Mouse (Mus musculus) natural killer cell, adult 2 months (primary cell): ENCODE results near the gene Hist1h1a.

Experiments
- DNase-seq, 2 experiments: peaks; one replicate each; pipeline ENCODE4 v3.0.0; 2022; ENCODE audit warnings: low spot score in 2 of 2

Hist1h1a gene

DNA sequence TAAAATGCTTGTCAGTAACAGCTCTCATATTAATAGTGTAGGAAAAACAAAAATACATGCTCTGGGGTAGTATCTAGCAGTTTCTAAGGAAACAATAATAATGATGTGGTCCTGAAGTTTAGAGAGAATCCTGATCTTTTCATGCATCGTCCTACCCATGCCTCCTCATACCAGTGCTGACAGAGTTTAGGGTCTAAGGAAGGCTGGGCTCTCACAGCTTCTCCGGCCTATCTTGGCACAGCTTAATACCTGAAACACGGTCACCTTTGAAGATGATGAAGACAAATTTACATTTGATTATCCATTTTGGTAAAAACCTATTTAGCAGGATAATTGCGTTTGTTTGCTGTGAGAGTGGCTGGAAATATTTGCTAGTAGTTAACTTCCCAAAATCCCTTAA lies 19.5 kb upstream of the Hist1h1a start:
- no peak for DNase-seq

DNA sequence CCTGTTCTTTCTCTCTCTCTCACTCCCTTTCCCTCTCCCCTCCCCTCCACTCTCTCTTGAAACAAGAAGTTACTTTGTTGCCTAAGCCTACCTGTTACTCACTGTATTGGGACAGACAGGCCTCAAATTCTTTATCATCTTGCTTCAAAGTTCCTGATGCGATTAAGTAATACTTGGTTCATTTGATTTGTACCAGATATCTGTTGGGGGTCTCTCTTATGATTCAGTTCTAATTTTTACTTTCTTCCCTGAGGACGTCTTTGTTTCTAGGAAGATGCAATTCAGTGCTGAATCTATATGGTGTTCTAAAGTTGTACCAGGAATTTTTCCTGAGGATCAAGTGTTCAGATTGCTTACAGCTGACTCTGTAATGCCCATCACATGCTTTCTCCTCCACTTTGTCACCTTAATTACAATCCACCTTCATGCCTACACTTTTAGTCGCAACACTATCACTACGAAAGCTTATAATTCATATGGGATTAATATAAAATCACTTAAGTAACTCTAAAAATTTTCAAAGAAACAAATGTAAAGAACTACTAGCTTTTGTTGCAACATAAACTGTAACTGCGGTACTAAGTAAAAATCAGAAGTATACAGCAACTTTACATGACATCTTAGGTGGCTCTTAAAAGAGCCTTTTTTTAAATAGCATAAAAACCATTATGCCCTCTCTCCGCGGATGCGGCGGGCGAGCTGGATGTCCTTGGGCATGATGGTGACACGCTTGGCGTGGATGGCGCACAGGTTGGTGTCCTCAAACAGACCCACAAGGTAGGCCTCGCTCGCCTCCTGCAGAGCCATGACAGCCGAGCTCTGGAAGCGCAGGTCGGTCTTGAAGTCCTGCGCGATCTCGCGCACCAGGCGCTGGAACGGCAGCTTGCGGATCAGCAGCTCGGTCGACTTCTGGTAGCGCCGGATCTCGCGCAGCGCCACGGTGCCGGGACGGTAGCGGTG lies 18.8 kb upstream of the Hist1h1a start:
- no peak for DNase-seq

DNA sequence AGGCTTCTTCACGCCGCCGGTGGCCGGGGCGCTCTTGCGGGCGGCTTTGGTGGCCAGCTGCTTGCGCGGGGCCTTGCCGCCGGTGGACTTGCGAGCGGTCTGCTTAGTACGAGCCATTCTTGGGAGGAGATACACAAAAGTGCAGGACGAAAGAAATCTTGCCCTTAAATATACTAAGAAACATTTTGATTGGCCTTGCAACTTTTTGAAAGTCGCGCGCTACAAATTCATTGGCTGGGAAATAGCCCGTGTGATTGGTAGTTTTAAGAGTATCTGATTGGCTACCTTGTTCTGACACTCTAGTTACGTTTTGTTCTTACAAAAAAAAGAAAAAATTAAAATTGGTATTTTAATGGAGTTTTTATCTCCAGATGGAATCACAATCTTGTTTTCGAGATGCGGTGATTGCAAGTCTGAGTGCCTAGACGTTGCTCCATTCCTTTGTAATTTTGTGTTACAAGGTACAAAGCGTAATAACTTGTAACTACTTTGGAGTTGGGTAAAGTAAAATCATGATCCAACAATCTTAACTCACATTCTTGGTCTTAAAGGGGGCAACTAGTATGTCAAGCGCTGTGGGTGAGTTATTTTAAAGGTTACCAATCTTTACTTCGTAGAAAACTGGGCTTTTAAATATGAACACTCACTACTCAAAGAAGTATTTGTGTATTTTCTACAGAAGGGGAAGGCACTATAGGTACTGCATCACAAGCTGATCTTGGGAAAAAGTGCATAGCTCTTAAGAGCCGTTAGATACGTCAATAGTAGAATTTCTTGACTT lies 17.9 kb upstream of the Hist1h1a start, which contains the start of gene Hist1h3c:
TSS of gene Hist1h3c (minus strand) at position 222 of the 781 bp plus-strand sequence.
- peak; percentile 79 to 85 for DNase-seq

DNA sequence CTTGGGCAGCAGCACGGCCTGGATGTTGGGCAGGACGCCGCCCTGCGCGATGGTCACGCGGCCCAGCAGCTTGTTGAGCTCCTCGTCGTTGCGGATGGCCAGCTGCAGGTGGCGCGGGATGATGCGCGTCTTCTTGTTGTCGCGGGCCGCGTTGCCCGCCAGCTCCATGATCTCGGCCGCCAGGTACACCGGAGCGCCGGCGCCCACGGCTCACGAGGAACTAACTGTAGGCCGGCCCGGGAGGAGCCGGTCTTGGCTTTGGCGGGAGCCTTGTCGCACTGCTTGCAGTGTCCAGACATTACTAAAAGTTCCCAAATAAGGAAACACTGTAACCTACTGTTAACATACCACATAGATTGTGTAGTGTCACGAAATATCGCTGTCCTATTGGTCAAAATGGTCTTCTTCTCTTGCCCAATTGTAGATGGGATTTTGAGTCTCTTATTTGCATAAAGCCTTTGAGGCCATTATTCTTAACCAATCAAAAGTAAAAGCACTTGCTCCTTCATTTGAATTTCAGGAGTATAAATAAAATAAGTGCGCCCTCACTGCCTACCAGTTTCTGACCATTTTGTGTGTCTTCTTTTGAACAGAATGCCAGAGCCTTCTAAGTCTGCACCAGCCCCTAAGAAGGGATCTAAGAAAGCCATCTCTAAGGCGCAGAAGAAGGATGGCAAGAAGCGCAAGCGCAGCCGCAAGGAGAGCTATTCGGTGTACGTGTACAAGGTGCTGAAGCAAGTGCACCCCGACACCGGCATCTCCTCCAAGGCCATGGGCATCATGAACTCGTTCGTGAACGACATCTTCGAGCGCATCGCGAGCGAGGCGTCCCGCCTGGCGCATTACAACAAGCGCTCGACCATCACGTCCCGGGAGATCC lies 17.0 kb upstream of the Hist1h1a start, which contains the start of gene Hist1h2bb:
TSS of gene Hist1h2bb (plus strand) at position 534 of the 880 bp plus-strand sequence.
- DNase-seq: peak; percentile 75 to 79

DNA sequence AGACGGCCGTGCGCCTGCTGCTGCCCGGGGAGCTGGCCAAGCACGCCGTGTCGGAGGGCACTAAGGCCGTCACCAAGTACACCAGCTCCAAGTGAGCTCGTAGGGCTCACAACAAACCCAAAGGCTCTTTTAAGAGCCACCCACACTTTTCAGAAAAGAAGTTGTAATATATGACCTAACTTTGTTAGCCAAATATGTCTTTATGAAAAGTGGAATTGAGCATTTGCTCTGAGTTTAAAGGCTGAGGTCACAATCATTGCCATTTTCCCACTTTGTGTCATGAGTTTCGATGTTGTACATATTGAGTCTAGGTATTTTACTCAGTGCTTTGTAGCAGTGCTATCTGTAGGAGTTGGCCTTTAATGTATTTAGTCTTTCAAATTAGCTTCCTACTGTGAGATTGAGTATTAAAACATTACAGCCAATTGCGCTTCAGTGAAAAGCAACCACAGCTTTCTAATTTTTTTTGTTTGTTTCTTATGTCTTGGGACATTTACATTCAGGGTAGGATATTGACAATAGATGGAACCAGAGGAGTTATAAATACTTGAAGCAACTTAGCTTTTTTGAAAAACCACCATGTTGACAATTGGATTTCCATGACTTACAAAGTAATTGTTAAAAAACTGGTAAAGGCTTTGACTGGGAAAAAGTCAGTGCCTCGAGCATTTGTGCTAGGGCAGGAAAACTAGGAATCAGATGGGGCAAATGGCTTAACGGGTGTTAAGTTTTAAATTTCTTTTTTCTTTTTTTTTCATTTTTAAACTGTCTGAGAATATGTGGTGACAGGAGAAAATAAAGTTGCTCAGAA lies 16.2 kb upstream of the Hist1h1a start:
- DNase-seq: no peak

DNA sequence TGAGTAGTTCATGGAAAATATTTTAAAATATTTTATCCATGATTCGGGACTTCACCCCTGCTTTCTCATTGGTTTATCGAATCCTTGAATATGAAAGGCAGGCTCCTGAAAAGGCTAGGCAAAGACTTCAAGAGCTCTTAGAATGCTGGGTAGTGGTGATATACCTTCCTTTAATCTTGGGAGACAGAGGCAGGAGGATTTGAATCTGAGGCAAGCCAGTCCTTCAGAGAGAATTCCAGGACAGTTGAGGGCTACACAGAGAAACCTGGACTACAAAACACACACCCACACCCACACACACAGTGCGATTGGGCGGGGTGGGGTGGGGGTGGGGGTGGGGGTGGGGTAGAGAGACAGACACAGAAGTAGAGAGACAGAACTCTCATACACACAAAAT lies 15.6 kb upstream of the Hist1h1a start:
- no peak for DNase-seq

DNA sequence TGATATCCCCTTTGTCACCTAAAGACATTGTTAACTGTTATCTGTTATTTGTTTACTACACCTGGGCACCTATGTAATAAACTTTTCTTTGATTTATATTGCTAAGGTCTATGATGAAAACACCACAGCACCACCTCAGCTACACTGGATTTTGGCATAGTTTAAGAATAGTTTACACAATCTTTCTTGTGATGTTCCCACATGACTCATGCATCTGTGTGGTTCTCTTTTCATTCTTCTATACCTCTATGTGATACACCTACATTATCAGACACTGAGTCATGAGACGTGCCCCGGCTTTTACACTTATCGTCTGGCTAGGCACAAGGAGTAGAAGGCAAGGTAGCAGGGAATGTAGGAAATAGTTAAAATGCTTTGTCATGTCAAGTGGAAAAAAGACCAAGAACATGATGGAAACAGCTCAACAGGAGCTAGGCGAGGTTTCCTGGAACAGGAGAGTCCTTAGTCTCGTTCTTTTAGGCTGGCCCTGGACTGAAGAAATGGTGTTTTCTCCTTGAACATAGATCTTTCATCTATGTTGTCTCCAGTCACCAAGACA lies 13.8 kb upstream of the Hist1h1a start:
- no peak for DNase-seq

DNA sequence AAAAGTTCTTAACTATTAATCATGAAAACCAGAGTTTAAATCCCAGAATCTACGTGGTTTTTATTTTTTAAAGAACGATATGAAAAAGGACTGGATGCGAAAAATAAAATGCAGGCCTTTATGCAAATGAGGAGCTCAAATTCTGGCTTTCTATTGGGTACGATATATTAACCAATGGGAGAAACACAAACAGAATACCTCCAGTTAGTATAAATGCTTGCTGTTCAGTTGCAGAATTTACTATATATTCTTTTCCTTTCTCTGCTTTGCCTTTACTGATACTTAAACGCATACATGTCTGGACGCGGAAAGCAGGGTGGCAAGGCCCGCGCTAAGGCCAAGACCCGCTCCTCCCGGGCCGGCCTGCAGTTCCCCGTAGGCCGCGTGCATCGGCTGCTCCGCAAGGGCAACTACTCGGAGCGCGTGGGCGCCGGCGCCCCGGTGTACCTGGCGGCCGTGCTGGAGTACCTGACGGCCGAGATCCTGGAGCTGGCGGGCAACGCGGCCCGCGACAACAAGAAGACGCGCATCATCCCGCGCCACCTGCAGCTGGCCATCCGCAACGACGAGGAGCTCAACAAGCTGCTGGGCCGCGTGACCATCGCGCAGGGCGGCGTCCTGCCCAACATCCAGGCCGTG lies 12.5 kb upstream of the Hist1h1a start, which contains the start of gene Hist1h2ab:
TSS of gene Hist1h2ab (plus strand) at position 288 of the 639 bp plus-strand sequence.
- DNase-seq: peak; percentile 33 to 47

DNA sequence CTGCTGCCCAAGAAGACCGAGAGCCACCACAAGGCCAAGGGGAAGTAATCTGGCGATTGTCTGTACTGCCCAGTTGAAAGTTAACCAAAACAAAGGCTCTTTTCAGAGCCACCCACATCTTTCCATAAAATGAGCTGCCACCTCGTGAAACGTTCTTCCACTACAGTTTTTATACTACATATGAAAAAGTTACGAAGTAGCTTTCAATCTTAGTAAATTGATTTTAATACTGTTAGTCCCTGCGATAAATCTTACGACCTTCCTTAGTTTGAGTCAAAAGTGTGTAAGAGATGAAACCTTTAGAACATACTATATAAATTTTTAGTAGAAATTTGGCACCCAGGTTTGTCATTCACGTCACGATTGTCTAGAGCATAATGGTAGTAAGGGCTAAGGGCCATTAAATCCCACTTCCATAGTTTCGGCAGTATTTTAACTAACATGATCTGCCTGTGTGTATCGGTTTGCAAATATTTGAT lies 11.9 kb upstream of the Hist1h1a start:
- DNase-seq: no peak

DNA sequence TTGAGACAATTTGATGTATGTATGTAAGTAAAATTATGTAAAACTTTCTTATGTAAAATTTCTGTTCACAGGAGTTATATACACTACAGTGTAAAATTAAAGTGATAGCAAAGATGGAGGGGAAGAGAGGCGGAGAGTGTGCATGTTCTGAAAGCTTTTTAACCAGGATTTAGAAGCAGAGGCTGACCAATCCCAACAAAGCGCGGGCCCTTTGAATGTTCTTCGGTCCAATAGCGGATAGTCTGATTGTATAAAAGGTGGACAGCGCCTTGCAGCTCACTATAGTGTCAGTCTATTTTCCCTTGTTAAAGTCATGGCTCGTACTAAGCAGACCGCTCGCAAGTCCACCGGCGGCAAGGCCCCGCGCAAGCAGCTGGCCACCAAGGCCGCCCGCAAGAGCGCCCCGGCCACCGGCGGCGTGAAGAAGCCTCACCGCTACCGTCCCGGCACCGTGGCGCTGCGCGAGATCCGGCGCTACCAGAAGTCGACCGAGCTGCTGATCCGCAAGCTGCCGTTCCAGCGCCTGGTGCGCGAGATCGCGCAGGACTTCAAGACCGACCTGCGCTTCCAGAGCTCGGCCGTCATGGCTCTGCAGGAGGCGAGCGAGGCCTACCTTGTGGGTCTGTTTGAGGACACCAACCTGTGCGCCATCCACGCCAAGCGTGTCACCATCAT lies 11.3 kb upstream of the Hist1h1a start, which contains the start of gene Hist1h3b:
TSS of gene Hist1h3b (plus strand) at position 201 of the 675 bp plus-strand sequence.
- DNase-seq: peak; percentile 77 to 81

DNA sequence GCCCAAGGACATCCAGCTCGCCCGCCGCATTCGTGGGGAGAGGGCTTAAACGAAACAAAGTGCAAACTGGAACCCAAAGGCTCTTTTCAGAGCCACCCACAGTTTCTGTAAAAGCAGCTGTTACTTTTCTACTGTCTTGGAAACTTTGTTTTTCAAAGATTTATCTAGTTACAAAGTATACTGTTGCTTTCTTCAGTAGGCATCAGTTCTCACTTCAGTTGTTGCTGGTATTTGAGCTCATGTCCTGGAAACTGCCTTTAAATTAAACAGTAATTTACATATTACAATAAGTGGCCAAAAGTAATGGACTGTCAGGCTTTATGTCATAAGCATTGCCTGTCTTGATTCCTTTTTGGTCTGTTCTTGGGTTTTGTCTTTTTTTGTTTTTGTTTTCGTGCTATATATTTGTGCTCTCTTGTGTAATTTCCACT lies 10.7 kb upstream of the Hist1h1a start:
- no peak for DNase-seq

DNA sequence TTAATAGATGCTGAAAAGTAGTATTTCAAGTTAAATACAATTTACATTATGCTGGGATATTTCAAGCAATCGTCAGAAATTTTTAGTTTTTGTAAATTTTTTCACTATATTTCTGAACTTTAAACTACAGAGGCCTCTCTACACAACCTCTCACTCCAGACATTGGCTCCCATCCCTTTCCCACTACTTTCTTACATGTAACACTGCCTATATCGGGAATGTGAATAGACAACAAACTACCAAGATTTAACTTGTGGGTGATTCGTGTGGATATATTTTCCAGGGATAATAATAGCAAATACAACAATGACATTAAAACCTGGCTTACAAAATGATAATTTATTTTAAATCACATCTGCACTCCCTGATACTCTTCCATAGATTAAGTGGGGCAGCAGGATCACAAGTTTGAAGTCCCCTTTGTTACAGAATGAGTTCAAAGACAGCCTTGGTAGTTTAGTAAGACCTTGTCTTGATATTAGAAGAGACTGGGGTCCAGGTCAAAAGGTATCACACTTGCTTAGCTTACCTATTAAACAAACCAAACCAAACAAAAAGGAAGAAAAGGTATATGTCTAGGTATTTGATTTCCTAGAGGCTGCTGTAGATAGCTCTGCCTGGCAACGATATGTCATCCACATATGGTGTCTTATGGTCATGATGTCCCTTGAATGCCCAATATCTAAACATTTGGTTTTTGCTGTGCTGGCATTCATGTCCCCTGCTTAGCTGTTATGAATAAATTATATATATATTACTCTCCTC lies 10.0 kb upstream of the Hist1h1a start:
- DNase-seq: no peak

DNA sequence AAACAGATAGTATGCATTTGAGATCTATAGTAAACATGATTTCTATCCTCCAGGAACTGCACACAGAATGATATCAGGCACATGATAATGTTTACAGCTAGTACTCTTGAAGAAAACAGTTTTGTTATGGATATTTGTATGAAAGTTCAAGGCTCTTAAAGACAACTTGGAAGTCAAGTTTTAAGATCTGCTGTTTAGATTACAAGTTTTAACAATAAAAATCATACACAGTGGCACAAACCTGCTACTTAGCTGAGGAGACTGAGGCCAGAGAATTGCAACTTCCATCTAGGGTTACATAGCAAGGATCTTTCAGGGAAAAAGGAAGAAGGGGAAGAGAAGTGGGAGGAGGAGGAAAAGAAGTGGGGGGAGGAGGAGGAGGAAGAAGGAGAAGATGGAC lies 8.5 kb upstream of the Hist1h1a start:
- DNase-seq: no peak

DNA sequence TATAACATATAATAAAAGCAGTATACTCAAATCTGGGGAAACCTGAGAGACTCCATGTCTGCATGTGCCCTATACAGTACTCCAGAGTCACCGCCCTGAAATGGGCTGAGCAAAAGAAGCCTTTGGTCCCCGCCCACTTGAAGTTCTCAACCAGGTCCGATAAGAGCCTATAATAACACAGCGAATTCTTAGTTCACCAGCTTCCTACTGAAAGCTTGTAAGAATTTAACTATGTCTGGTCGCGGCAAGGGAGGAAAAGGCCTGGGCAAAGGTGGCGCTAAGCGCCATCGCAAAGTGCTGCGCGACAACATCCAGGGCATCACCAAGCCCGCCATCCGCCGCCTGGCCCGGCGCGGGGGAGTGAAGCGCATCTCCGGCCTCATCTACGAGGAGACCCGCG lies 6.7 kb upstream of the Hist1h1a start, which contains the start of gene Hist1h4b:
TSS of gene Hist1h4b (plus strand) at position 224 of the 400 bp plus-strand sequence.
- peak; percentile 82 to 89 for DNase-seq

DNA sequence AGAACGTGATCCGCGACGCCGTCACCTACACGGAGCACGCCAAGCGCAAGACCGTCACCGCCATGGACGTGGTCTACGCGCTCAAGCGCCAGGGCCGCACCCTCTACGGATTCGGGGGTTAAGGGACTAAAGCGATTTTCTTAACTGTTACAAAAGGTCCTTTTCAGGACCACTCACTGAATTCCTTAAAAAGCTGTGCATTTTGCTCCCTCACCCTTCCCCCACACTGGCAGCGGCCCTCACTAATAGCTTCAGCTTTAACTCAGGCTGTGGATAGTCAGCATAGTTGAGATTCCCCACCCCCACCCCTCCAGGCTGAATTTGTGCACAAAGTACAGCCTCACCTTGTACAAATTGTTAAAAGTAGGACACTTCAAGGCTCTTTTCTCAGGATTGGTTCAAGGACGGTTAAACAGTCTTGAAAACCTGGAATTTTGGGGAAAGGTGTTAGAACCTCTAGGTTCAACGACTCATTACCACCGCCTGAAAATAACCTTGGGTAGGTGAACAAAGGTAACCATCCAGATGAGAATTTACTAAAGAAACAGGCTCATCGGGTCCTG lies 6.2 kb upstream of the Hist1h1a start:
- no peak for DNase-seq

DNA sequence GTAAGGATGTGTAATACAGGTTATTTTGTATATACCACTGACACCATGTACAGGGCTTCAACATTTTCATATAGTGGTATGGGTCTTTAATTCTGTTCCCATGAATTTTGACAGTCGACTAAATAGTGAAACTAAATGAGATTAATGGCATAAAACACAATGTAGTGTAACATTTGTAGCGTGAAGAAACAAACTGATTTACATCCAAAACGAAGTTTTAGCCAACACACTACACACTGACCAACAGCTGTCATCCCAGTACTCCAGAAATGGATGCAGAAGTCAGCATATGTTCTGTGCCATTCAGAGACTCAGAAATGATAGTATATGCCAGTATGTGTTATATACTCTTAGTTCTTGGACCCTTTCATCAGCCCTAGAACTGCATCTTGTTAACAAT lies 5.5 kb upstream of the Hist1h1a start:
- DNase-seq: no peak

DNA sequence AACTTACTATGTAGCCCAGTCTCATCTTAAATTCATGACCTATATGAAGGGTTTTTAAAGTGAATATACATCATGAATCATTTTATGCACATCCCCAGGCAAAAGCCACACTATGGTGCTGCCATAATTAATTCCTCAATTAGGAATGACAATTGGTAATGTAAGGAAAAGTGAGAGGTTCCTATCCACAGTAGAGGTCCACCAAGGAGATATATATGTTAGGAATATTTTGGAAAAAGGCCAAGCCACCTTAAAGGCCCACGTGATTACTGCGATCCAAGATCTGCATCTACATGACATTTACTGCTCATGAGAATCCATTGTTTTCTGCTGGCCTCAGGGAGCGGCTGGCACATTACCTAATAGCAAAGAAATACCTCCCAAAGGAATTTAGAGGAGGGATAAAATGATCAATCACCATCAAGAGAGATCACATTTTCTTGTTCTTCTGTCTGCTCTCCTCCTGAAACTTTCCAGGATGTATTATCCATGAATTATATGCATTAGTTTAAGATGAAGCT lies 4.2 kb upstream of the Hist1h1a start:
- no peak for DNase-seq

DNA sequence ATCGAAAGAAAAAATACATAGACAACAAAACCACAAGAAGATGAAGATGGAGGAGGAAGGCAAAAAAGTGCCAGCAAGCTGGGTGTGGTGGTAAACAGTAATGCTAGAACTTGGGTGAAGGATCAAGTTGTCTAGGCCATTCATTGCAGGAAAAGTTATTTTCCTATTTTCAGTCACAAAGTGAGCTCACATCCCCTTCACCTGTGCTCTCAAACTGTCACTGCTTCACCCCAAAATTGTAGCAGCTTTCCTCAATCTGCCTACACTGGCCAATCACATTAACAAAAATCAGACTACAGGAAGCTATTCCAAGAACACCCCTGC lies 3.6 kb upstream of the Hist1h1a start:
- peak in 1 of 2 experiments; percentile 17 for DNase-seq
